Mouse (Mus musculus) macrophage (primary cell): ENCODE data around the gene Gm9736. TPM values are rescaled to one million over a fixed set of nuclear protein-coding genes. Genes with fewer than 3 reads are reported as not detected.
A peak's percentile ranks its signal among the peaks of the same experiment; 100 is the strongest.
"Not testable (repeated sequence)": the region's sequence is repeated elsewhere in the genome, so short reads cannot be mapped to it uniquely, and the experiment has no call there.

Source experiments
- H3K27ac ChIP-seq: fragments of 350-480 bp; formaldehyde crosslinking; 2 replicates; pipeline ENCODE4 v1.9.0; 2021
- H3K36me3 ChIP-seq: fragments of 350-480 bp; formaldehyde crosslinking; 2 replicates; pipeline ENCODE4 v1.9.0; 2021; ENCODE audit errors: inconsistent target
- H3K4me3 ChIP-seq: fragments of 350-480 bp; formaldehyde crosslinking; 2 replicates; pipeline ENCODE4 v1.9.0; 2021; ENCODE audit errors: inconsistent target
- H3K79me2 ChIP-seq: fragments of 350-480 bp; formaldehyde crosslinking; 2 replicates; pipeline ENCODE4 v1.9.0; 2021; ENCODE audit errors: inconsistent target
- WGBS: methylation state at CpG from one replicate; pipeline ENCODE4 v1.1.7; 2026; ENCODE audit warnings: inconsistent platforms; ENCODE audit not compliant: missing documents; 5-methylcytosine and 5-hydroxymethylcytosine counted together
- polyA plus RNA-seq: library from polyadenylated mRNA; stranded (reverse); fragments of 250-400 nt; gene quantifications from 3 replicates; pipeline ENCODE4 v1.2.4, GENCODE M21; 2018; ENCODE audit warnings: inconsistent platforms

Gm9736 gene
- polyA plus RNA-seq, 1 experiment from 2014 or later: not detected

- 57% methylated on average over 3 of the region's 3 CpGs for WGBS
- H3K4me3 ChIP-seq, H3K36me3 ChIP-seq, H3K79me2 ChIP-seq, H3K27ac ChIP-seq: not testable (repeated sequence)
Measured at GRCm38 (mm10) chr10:77752312-77752711, 1.2 kb upstream of the Gm9736 start.

DNA sequence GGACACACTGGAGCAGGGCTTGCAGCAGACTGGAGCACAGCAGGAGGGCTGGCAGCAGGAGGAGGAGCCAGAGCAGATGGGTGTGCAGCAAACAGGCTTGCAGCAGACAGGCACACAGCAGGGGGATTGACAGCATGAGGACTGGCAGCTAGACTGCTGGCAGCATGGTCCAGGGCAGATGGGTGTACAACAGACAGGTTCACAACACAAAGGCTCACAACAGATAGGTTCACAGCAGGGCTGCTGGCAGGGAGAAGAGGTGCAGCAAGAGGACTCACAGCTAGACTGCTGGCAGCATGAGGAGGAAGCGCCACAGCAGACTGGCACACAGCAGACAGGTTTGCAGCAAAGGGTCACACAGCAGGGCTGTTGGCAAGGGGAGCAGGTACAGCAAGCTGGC, 468 bp downstream of the Gm9736 start:
- 75% methylated on average over 1 of the region's 1 CpGs for WGBS
- H3K4me3 ChIP-seq: not testable (repeated sequence)

GRCm38 (mm10) chr10:77741924-77742688, 9.0 kb downstream of the Gm9736 start, which contains the start of gene Gm18596:
Gm18596 (minus strand) TSS chr10:77742638.
- not testable (repeated sequence) for H3K36me3 ChIP-seq, H3K79me2 ChIP-seq, H3K27ac ChIP-seq, H3K4me3 ChIP-seq
- 87% methylated on average over 4 of the region's 5 CpGs for WGBS

More for the DNA sequence above, 468 bp downstream of the Gm9736 start:
- H3K79me2 ChIP-seq, H3K36me3 ChIP-seq, H3K27ac ChIP-seq: not testable (repeated sequence)

GRCm38 (mm10) chr10:77738929-77739328, 12.2 kb downstream of the Gm9736 start:
- no peaks in the 10 kb centered on the region for H3K36me3 ChIP-seq
- H3K4me3 ChIP-seq: no peak overlapping the region
- H3K27ac ChIP-seq: no peak overlapping the region
- WGBS: 49% methylated on average over 4 of the region's 4 CpGs
- H3K79me2 ChIP-seq: no peaks in the 10 kb centered on the region

GRCm38 (mm10) chr10:77735928-77736327, 15.2 kb downstream of the Gm9736 start:
- Histone ChIP-seq H3K4me3 (no peak overlapping the region), H3K36me3 (no peaks in the 10 kb centered on the region), H3K79me2 (no peaks in the 10 kb centered on the region), H3K27ac (no peak overlapping the region)
- 100% methylated on average over 1 of the region's 1 CpGs for WGBS

GRCm38 (mm10) chr10:77729241-77729640, 21.9 kb downstream of the Gm9736 start:
- Histone ChIP-seq H3K36me3 (no peaks in the 10 kb centered on the region), H3K79me2 (no peaks in the 10 kb centered on the region), H3K4me3 (no peak overlapping the region), H3K27ac (no peak overlapping the region)
- WGBS: 69% methylated on average over 4 of the region's 4 CpGs

GRCm38 (mm10) chr10:77728280-77728679, 22.9 kb downstream of the Gm9736 start:
- no peak overlapping the region for H3K27ac ChIP-seq
- 83% methylated on average over 4 of the region's 4 CpGs for WGBS
- H3K79me2 ChIP-seq: no peaks in the 10 kb centered on the region
- H3K36me3 ChIP-seq: no peaks in the 10 kb centered on the region
- no peak overlapping the region for H3K4me3 ChIP-seq

DNA sequence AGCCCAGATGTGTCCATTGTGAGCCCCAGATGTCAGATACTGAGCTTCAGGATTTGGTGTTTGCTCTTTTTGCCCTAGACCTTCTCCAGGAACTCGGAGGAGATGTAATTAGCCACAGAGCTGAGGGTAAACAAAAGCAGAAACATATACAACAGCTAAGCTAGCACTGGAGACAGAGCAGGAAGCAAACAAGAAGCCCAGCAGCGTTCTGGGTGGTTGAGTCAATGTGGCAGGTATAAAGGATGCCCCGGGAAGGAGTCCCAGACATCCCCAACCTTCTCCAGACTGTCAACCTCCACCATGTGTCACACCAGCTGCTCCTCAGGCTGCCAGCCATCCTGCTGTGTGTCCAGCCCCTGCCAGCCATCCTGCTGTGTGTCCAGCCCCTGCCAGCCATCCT, 25.0 kb downstream of the Gm9736 start, which contains the start of gene Gm10100:
Gene Gm10100 (plus strand): TSS at position 301 of the 400 bp plus-strand sequence.
- 23% methylated on average over 3 of the region's 3 CpGs for WGBS
- Histone ChIP-seq H3K4me3 (no peak within 1 kb of the TSS), H3K79me2 (no peaks in the 10 kb centered on the region), H3K36me3 (no peaks in the 10 kb centered on the region), H3K27ac (no peak within 1 kb of the TSS)

DNA sequence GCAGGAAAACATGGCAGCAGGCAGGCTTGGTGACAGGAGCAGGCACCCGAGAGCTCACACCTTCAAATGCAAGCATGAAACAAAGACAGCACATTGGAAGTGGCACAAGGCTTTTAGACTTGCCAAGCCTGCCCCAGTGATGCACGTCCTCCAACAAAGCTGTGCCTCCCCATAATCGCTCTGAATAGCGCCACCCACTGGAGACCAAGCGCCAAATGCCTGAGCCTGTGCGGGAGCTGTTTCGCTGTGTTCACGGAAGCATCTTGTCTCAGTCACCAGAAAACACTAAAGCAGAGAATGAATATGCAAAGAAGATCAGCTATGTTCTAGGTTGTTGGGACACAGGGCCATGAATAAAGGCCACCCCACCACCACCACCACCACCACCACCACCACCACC, 26.3 kb downstream of the Gm9736 start:
- H3K4me3 ChIP-seq: no peak overlapping the region
- no peak overlapping the region for H3K27ac ChIP-seq
- no peaks in the 10 kb centered on the region for H3K79me2 ChIP-seq
- H3K36me3 ChIP-seq: no peaks in the 10 kb centered on the region
- WGBS: 77% methylated on average over 8 of the region's 8 CpGs

GRCm38 (mm10) chr10:77720299-77720698, 30.9 kb downstream of the Gm9736 start, which contains the start of gene Krtap12-1:
Krtap12-1 (plus strand) TSS chr10:77720599.
- H3K27ac ChIP-seq, H3K4me3 ChIP-seq, H3K36me3 ChIP-seq, H3K79me2 ChIP-seq: not testable (repeated sequence)
- 91% methylated on average over 1 of the region's 1 CpGs for WGBS

- no peak within 1 kb of the TSS for H3K27ac ChIP-seq
- 77% methylated on average over 1 of the region's 1 CpGs for WGBS
- no peaks in the 10 kb centered on the region for H3K36me3 ChIP-seq
- no peak within 1 kb of the TSS for H3K4me3 ChIP-seq
- H3K79me2 ChIP-seq: no peaks in the 10 kb centered on the region
Measured at GRCm38 (mm10) chr10:77715507-77715906, 35.6 kb downstream of the Gm9736 start, which contains the start of gene Gm10142. Gm10142 (plus strand) TSS chr10:77715807.

DNA sequence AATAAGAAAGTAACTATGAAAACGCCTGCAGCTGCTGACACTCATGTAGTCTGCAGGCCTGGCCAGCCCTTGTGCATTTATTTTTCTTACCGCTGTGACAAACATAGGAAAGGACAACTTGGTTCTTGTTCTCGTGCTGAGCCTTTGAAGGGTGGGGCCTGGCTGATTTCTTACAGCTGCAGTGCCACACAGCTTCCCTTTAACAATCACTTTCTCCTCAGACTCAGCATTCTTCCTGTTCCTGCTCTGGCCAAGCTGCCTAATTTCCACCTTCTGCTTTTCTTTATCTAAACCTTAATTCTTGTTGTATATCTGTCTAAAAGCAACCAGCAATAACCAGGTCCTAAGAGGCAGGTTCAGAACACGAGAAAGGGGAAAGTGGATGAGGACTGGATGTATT, 37.4 kb downstream of the Gm9736 start:
- H3K4me3 ChIP-seq: no peak overlapping the region
- whole genome bisulfite sequencing: 16% methylated on average over 4 of the region's 4 CpGs
- H3K36me3 ChIP-seq: no peaks in the 10 kb centered on the region
- peak overlapping the region; percentile 31 for H3K27ac ChIP-seq
- H3K79me2 ChIP-seq: no peaks in the 10 kb centered on the region

- not testable (repeated sequence) for H3K36me3 ChIP-seq, H3K27ac ChIP-seq, H3K4me3 ChIP-seq, H3K79me2 ChIP-seq
Measured at GRCm38 (mm10) chr10:77711157-77711556, 40.0 kb downstream of the Gm9736 start, which contains the start of gene Gm10024. Gm10024 (plus strand) TSS chr10:77711457.

DNA sequence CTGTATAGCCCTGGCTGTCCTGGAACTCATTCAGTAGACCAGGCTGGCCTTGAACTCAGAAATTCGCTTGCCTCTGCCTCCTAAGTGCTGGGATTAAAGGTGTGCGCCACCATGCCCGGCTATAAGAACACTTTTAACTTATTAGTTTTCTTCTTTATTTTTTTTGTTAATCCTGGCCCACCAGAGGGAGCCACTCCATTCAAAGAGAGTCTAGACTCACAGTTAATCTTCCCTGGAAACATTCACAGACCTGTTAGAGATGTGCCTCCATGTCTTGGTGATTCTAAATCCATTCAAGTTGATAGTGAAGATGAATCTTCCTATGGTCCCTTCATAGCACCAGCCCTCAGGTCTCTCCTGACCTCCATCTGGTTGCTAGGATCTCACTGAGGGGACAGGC, 41.3 kb downstream of the Gm9736 start:
- H3K79me2 ChIP-seq: no peaks in the 10 kb centered on the region

GRCm38 (mm10) chr10:77706326-77706725, 44.8 kb downstream of the Gm9736 start, which contains the start of gene Gm10272:
Gm10272 (plus strand) TSS chr10:77706626.
- WGBS: 100% methylated on average over 1 of the region's 1 CpGs
- no peaks in the 10 kb centered on the region for H3K79me2 ChIP-seq
- no peaks in the 10 kb centered on the region for H3K36me3 ChIP-seq

More for the DNA sequence above, 41.3 kb downstream of the Gm9736 start:
- WGBS: 91% methylated on average over 3 of the region's 3 CpGs
- no peaks in the 10 kb centered on the region for H3K36me3 ChIP-seq
- H3K27ac ChIP-seq: no peak overlapping the region
- H3K4me3 ChIP-seq: no peak overlapping the region

More at GRCm38 (mm10) chr10:77706326-77706725, 44.8 kb downstream of the Gm9736 start, which contains the start of gene Gm10272:
- no peak within 1 kb of the TSS for H3K4me3 ChIP-seq
- no peak within 1 kb of the TSS for H3K27ac ChIP-seq
